Mouse (Mus musculus) heart, adult 11 months (tissue): ENCODE data around the gene Csgalnact2.
A peak's percentile ranks its signal among the peaks of the same experiment; 100 is the strongest.

ENCODE experiments used
- DNase-seq: peaks from one replicate; pipeline ENCODE4 v3.0.0; 2022

Csgalnact2 gene

GRCm38 (mm10) chr6:118134461-118134860 lies 4.5 kb downstream of the Csgalnact2 start:
- DNase-seq: peak; percentile 42

DNA sequence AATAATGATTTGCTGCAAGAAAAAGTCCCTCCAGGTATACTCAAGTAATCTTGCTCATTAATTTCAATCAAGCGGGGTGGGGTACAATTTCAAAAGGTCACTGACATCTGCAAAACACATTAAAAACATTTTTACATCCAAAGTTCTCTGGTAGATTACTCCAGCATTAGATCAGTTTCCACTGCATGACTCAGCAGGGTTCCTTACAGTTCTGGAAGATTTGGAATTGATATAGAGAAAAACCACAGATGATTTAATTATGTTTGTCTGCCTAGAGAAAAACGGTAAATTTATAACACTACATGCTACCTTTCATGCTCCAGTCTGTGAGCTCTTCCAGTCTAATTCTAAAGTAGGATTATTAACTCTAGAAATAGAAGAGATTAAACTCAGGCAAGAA lies 8.9 kb downstream of the Csgalnact2 start:
- peak; percentile 60 for DNase-seq

DNA sequence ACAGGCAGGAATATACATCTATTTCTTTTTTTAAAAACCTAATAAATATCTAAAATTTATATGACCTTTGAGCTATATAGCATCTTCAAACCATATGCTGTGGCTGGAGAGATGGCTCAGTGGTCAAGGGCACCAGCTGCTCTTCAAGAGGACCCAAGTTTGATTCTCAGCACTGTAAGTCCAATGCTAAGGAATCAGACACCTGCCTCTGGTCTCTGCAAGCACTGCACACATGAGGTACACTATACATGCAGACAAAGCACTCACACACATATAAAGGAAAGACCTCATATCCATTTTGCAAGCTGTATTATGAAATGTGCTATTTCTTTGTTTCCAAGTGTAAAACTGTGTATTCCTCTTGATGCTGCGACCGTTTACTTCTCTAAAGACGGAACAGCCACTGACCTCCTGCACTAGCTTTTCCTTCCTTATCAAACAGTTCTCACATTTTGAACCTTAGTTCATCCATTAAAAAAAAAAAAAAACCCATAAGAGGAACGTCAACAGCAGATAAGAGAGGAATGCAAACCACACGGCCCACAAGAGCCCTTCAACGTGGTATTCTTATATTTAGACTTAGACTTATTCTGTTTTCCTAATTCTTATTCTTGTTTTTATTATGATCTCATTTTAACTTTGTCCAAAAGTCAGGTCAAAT lies 11.0 kb downstream of the Csgalnact2 start:
- peak; percentile 80 for DNase-seq

DNA sequence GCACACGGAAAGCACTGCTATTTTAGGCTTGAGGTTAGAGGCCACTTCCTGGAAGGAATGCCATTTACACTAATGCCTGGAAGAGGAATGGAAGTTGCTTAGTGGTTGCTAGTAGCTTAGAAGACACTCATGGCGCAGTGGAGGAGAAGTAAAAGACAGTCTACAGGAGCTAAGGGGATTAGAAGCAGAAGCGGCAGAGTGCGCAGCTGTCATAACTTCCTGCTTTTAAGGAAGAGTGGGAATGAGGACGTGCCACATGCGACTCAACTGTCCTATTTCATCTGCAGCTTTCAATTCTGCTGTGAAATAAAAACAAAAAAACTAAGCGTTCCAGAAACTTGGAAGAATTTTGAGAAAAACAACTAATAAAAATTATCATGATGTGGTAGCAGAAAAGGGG lies 11.7 kb downstream of the Csgalnact2 start:
- peak; percentile 83 for DNase-seq

DNA sequence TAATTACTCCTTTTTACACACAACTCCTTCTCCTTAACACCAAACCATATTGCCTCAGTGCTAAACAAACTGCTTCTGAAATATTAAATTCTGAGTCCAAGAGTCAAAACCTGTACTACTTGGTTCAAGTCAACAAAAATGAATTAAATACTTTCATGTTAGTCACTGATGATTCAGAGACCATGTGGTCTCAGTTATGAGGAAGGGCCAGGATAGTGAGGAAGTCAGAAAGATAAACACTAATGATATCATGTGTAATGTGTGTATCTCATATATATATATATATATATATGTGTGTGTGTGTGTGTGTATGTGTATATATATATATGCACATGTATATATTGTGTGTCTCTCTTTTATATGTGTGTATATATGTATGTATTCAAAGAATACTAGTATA lies 12.4 kb downstream of the Csgalnact2 start:
- no peak for DNase-seq

GRCm38 (mm10) chr6:118122767-118123166 lies 16.2 kb downstream of the Csgalnact2 start:
- DNase-seq: no peak

DNA sequence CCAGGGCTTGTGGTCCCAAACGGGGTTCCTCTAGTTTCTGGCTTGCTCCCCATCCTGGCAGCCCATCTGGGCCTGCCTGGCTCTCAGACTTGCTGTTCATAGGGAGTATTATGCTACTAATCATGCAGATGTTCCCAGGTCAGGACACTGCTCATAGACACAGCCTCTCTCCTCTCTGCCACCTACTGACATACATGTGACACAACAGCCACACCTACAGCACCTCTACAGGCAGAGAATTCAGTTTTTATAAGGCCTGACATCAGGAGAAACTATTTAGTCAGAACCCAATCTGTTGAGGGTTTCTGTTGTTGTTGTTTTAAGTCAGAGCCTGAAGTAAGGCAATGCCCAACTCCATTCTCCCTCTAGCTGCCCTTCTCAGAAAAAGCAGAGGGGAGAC lies 27.1 kb downstream of the Csgalnact2 start:
- no peak for DNase-seq

- DNase-seq: peak; percentile 65
Measured at GRCm38 (mm10) chr6:118099311-118099802, 39.6 kb downstream of the Csgalnact2 start.

DNA sequence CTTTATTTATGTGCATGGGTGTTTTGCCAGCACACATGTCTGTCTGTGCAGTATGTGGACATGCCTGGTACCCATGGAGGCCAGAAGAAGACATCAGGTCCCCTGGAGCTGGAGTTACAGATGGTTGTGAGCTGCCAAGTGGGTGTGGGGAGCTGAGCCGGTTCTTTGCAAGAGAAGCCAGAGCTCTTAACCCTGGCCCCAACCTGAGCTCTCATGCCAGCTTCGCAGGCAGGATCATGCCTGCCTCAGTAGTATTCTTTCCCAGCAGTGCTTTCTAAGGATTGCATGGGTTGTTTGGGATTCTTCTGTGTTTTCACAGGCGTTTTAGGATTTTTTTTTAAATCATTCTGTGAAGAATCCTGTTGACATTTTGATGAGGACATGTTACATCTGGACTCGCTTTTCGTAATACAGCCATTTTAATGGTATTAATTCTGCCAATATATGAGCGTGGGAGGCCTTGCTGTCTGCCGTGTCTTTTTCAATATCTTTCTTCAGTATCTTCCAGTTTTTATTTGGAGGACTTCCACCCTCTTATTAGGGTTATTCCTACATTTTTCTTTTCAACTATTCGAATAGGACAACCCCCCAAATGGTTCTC lies 41.1 kb downstream of the Csgalnact2 start:
- DNase-seq: no peak

GRCm38 (mm10) chr6:118090827-118091226 lies 48.1 kb downstream of the Csgalnact2 start:
- no peak for DNase-seq

GRCm38 (mm10) chr6:118088750-118089440 lies 50.0 kb downstream of the Csgalnact2 start:
- peak; percentile 65 for DNase-seq

DNA sequence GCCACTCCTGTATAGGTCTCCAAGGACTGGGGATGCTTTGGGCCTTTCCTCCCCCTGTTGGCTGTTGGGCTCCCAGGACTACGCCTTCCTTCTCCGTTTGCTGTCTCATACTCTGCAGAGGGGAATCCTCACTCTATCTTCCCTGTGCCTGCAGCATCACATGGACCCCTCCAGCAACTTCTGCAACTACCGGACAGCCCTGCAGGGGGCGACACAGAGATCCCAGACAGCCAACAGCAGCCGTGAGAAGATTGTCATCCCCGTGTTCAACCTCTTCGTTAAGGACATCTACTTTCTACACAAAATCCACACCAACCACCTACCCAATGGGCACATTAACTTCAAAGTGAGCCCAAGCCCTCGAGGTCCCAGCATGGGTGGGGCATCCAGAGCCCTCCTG lies 51.0 kb downstream of the Csgalnact2 start:
- DNase-seq: peak; percentile 73

- DNase-seq: peak; percentile 81
Measured at GRCm38 (mm10) chr6:118084596-118084995, 54.3 kb downstream of the Csgalnact2 start.

DNA sequence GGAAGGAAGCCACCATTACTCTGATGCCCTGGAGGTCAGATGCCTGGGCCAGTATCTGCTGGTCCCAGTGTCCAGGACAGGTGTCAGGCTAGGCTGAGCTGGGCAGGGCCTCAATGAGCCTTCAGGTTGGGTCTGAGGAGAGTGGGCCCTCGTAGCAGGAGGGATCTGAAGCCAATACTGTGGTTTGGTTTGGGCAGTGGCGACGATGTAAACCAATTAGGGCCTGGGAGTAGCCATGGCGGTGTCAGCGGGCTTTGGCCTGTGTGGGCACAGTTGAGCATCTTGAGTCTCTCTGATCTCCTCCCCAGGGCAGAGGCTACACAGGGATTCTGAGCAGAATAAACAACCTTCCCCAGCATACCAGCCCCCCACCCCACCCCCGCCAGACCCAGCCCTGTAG lies 55.3 kb downstream of the Csgalnact2 start:
- peak; percentile 82 for DNase-seq

GRCm38 (mm10) chr6:118082384-118082783 lies 56.6 kb downstream of the Csgalnact2 start:
- DNase-seq: peak; percentile 88

DNA sequence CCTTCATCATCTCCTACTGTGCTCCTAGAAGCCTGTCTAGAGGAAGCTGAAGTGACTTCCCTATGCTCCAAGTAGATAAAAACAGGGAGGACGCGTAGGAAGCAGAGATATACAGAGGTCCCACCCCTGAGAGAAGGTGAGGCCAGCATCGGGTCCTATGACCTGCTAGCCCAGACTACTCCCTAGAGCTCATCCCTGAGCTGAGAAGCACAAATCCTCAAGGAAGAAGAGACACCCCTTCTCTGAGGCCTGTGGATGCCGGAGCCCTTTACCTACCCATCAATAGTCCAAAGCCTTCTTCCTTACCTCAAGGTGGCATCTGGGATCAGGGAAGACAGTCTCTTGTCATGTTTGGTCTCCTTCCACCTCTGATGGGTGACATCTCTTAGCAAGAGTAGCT lies 58.2 kb downstream of the Csgalnact2 start:
- peak; percentile 52 for DNase-seq

DNA sequence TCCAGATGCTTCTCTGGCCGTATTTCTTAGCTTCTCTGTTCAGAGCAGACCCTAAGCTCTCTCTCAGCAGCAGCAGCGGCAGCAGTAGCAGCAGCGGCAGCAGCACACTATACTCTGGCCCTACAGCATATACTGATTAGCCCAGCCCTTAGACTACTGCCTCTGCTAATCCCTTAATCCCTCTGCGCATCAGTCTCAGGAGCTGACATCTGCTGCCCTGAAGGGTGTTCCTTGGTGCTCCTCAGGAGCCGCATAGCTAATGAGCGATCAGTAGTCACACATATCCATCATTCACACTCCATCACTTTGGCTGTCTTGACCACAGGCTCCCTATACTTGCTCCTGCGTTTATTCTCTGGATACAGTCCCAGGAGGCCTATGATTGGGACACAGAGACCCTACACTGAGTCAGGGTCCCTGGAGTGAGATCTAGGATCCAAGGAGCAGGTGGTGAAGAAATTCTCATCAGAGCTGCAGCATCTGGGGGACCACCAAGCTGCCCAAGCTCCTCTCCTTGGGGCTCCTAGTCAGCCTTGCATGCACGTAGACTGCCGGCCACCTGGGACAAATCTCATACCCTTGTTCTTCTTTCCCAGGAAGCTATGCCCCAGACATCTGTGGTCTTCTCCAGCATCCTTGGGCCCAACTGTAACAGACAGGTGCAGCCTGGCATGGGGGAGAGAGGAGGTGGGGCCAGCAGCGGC lies 59.0 kb downstream of the Csgalnact2 start:
- peak; percentile 76 for DNase-seq

- peak; percentile 63 for DNase-seq
Measured at GRCm38 (mm10) chr6:118079292-118079691, 59.6 kb downstream of the Csgalnact2 start.

DNA sequence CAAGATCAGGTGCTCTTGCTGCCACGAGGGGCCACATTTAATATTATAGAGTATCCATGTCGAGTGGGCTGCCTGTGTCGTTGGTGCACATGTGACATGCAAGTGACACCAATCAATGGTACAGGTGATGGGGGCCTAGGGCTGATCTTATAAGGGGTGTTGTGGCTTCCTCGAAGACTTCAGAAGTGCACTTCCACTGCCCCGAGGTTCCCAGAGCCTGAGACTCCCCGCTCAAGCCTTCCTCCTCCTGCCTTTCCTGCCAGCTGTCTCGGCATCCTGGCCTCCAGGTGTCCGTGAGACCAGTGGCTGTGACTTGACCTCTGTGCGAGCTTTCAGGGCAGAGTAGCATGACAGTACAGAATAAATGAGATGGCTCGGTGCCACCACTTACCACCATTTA lies 60.2 kb downstream of the Csgalnact2 start:
- peak; percentile 80 for DNase-seq

DNA sequence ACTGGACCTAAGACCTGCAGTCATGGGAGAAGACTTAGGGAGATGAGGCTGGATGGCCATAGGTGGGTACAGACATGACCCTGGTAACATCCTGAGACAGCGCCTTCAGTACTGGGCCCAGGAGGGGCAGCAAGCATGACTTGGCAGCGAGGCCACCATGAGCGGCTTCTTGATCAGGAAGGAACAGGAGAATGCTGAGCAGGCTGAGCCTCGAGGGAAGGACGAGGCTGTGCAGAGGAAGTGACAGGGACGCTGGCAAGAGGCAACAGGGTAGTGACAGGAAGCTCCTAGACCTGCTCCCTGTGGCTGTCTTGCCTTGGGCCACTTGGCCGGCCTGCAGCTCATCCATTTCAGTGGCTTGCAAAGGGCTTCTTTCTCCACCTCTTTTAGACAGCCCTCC lies 61.5 kb downstream of the Csgalnact2 start:
- peak; percentile 78 for DNase-seq

DNA sequence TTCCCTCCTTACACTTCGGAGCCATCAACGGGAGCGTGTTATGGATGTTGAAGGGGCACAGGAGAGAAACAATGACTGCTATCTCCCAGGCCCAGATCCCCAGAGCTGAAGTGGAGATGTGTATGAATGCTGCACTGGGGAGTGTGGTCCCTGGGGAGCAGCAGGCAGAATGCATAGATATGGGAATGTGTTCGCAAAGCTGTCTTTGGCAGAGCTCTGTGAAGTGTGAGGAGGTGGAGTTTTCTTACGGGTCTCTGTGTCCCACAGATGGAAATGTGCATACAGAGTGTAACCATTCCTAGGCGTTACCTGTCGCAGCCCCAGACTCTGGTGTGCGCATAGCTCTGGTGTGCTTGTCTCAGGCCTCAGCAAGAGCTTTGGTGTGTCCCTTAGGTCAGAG lies 62.2 kb downstream of the Csgalnact2 start:
- DNase-seq: no peak

- DNase-seq: peak; percentile 66
Measured at GRCm38 (mm10) chr6:118076256-118076655, 62.7 kb downstream of the Csgalnact2 start.

GRCm38 (mm10) chr6:118074151-118074550 lies 64.8 kb downstream of the Csgalnact2 start:
- DNase-seq: peak; percentile 81
